Mouse (Mus musculus): ENCODE data around the gene Acoxl. TPM values are rescaled to one million over a fixed set of nuclear protein-coding genes. Genes with fewer than 3 reads are reported as not detected.

Gene Acoxl
- polyA plus RNA-seq, 1 experiment from 2014 or later: 0.14 TPM

GRCm38 (mm10) chr2:128138924-128139323 is 300.2 kb downstream of the Acoxl start:
- Histone ChIP-seq H3K36me3 (ENCODE audit: control insufficient read depth, insufficient read depth, low read length) (no peaks in the 10 kb centered on the region), H3K4me1 (replicated peaks; ENCODE audit: control insufficient read depth, insufficient read depth, low read length) (no peaks in the 10 kb centered on the region; the same call in 1 of the 2 replicates), H3K27ac (ENCODE audit: low read depth, low read length) (no peak overlapping the region), H3K9me3 (ENCODE audit: control insufficient read depth, low read length) (no peaks in the 10 kb centered on the region), H3K4me3 (ENCODE audit: low read depth, low read length) (no peak overlapping the region), H3K9ac (ENCODE audit: low read depth, low read length) (no peak overlapping the region), H3K27me3 (ENCODE audit: control insufficient read depth, insufficient read depth, low read length) (no peaks in the 10 kb centered on the region), H3K4me2 (replicated peaks; ENCODE audit: low read depth, low read length) (no peak overlapping the region)
- DNase-seq (ENCODE audit: low spot score) (no peak), ATAC-seq (ENCODE audit: low FRiP score) (0 out of 2 replicates have a peak, but pooled peaks have one; percentile 43)
- WGBS: 70% methylated on average over 8 of the region's 8 CpGs

DNA sequence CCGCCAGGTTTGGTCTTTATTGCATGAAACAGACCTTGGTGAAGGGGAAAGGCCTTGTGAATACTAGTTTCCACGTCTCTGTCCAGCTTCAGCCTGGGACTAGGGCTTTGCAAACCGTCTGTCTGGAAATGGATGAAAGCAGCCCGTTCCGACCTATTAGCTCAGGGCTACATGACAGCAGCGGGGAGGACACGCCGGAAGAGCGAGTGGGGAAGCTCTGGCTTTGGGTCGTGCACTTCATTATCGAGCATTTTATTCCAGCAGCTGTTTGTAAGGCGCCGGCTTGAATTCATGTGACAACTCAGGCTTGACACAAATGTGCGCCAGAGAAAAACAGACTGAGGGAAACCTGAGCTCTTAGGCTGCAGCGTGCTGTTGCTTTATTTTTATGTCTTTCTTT is 301.1 kb downstream of the Acoxl start:
- ATAC-seq (ENCODE audit: low FRiP score): no peak
- WGBS: 69% methylated on average over 15 of the region's 15 CpGs
- no peaks in the 10 kb centered on the region; the same call in 1 of the 2 replicates for H3K4me1 ChIP-seq (replicated peaks; ENCODE audit: control insufficient read depth, insufficient read depth, low read length)
- no peak overlapping the region for H3K4me3 ChIP-seq (ENCODE audit: low read depth, low read length)
- H3K9me3 ChIP-seq (ENCODE audit: control insufficient read depth, low read length): no peaks in the 10 kb centered on the region
- peak overlapping the region; percentile 47; the same call in 1 of the 2 replicates for H3K27ac ChIP-seq (ENCODE audit: low read depth, low read length)
- no peak overlapping the region for H3K4me2 ChIP-seq (replicated peaks; ENCODE audit: low read depth, low read length)
- DNase-seq (ENCODE audit: low spot score): no peak
- 0 out of 2 replicates have a peak overlapping the region, but pooled peaks have one; percentile 42 for H3K9ac ChIP-seq (ENCODE audit: low read depth, low read length)
- no peaks in the 10 kb centered on the region for H3K36me3 ChIP-seq (ENCODE audit: control insufficient read depth, insufficient read depth, low read length)
- H3K27me3 ChIP-seq (ENCODE audit: control insufficient read depth, insufficient read depth, low read length): no peaks in the 10 kb centered on the region

DNA sequence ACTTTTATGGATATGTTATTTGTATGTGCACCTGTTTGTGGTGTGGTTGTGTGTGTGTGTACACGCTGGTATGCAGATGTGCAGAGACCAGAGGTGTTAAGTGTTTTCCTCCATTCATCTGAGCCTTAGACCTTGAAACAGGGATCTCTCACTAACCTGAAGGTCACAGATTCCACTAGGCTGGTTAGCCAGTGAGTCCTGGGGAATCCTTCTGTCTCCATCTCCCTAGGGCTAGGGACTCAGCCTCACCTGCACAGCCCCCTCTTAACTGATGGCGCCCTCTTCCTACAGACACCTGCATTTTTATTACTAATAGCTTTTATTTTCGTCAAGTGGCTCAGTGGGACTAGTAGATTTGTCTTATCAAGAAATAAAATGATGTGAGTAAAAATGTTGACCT is 301.5 kb downstream of the Acoxl start:
- DNase-seq (ENCODE audit: low spot score) (no peak), ATAC-seq (ENCODE audit: low FRiP score) (no peak)
- H3K9ac ChIP-seq (ENCODE audit: low read depth, low read length): no peak overlapping the region; the same call in 1 of the 2 replicates
- no peak overlapping the region for H3K4me3 ChIP-seq (ENCODE audit: low read depth, low read length)
- H3K4me1 ChIP-seq (replicated peaks; ENCODE audit: control insufficient read depth, insufficient read depth, low read length): no peaks in the 10 kb centered on the region; the same call in 1 of the 2 replicates
- H3K9me3 ChIP-seq (ENCODE audit: control insufficient read depth, low read length): no peaks in the 10 kb centered on the region
- 92% methylated on average over 3 of the region's 3 CpGs for WGBS
- no peak overlapping the region for H3K4me2 ChIP-seq (replicated peaks; ENCODE audit: low read depth, low read length)
- peak overlapping the region; percentile 47; the same call in 1 of the 2 replicates for H3K27ac ChIP-seq (ENCODE audit: low read depth, low read length)
- H3K36me3 ChIP-seq (ENCODE audit: control insufficient read depth, insufficient read depth, low read length): no peaks in the 10 kb centered on the region
- H3K27me3 ChIP-seq (ENCODE audit: control insufficient read depth, insufficient read depth, low read length): no peaks in the 10 kb centered on the region

DNA sequence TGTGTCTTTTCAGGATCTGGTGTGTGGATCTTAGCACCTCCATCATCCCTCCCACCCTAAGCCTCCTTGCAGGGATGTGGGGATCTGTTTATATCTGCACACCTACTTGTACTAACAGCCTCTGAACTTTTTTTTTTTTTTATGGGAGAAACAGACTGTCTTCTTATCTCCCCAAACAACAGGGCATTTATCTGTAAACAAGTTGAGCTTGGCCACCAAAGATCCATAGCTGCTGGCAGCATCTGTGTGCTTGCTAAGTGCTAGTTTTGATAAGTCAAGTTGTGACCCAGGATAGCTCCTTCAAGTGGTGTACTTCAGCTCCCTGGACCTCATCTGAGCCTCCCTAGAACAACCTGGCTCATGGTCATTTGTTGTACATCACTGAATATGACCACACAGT is 305.3 kb downstream of the Acoxl start:
- H3K4me1 ChIP-seq (replicated peaks; ENCODE audit: control insufficient read depth, insufficient read depth, low read length): no peaks in the 10 kb centered on the region; the same call in 1 of the 2 replicates
- H3K9ac ChIP-seq (ENCODE audit: low read depth, low read length): no peak overlapping the region
- 0 out of 2 replicates have a peak, but pooled peaks cover 3% of the 10 kb centered on the region for H3K36me3 ChIP-seq (ENCODE audit: control insufficient read depth, insufficient read depth, low read length)
- ATAC-seq (ENCODE audit: low FRiP score) (no peak), DNase-seq (ENCODE audit: low spot score) (no peak)
- no peak overlapping the region for H3K4me2 ChIP-seq (replicated peaks; ENCODE audit: low read depth, low read length)
- H3K9me3 ChIP-seq (ENCODE audit: control insufficient read depth, low read length): no peaks in the 10 kb centered on the region
- H3K4me3 ChIP-seq (ENCODE audit: low read depth, low read length): no peak overlapping the region
- H3K27ac ChIP-seq (ENCODE audit: low read depth, low read length): no peak overlapping the region
- H3K27me3 ChIP-seq (ENCODE audit: control insufficient read depth, insufficient read depth, low read length): no peaks in the 10 kb centered on the region

DNA sequence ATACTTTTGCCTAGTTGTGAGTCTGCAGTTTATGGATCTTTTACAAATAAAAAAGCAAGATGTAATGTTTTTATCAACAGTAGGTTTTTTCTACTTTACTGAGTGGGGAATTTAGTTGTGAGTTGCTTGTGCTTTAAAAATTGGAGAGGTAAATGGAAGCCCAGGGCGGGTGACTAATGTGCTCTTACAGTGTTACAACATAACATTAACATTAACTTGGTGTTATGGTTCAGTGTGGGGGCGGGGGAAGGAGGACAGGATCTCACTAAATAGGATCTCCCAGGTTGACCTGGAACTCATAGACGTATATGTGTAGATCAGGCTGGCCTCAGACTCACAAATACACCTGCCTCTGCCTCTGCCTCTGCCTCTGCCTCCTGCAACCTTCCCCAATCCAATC is 306.8 kb downstream of the Acoxl start:
- WGBS: 93% methylated on average over 3 of the region's 3 CpGs
- Histone ChIP-seq H3K9ac (ENCODE audit: low read depth, low read length) (no peak overlapping the region), H3K4me1 (replicated peaks; ENCODE audit: control insufficient read depth, insufficient read depth, low read length) (no peaks in the 10 kb centered on the region), H3K4me3 (ENCODE audit: low read depth, low read length) (no peak overlapping the region), H3K36me3 (ENCODE audit: control insufficient read depth, insufficient read depth, low read length) (0 out of 2 replicates have a peak, but pooled peaks cover 3% of the 10 kb centered on the region), H3K27ac (ENCODE audit: low read depth, low read length) (no peak overlapping the region), H3K9me3 (ENCODE audit: control insufficient read depth, low read length) (no peaks in the 10 kb centered on the region), H3K4me2 (replicated peaks; ENCODE audit: low read depth, low read length) (no peak overlapping the region), H3K27me3 (ENCODE audit: control insufficient read depth, insufficient read depth, low read length) (no peaks in the 10 kb centered on the region)
- ATAC-seq (ENCODE audit: low FRiP score) (no peak), DNase-seq (ENCODE audit: low spot score) (no peak)

GRCm38 (mm10) chr2:128149596-128149995 is 310.9 kb downstream of the Acoxl start:
- ATAC-seq (ENCODE audit: low FRiP score): no peak
- H3K4me3 ChIP-seq (ENCODE audit: low read depth, low read length): no peak overlapping the region
- no peak for DNase-seq (ENCODE audit: low spot score)
- H3K27ac ChIP-seq (ENCODE audit: low read depth, low read length): no peak overlapping the region
- no peaks in the 10 kb centered on the region for H3K4me1 ChIP-seq (replicated peaks; ENCODE audit: control insufficient read depth, insufficient read depth, low read length)
- H3K36me3 ChIP-seq (ENCODE audit: control insufficient read depth, insufficient read depth, low read length): 0 out of 2 replicates have a peak, but pooled peaks cover 3% of the 10 kb centered on the region
- no peaks in the 10 kb centered on the region for H3K27me3 ChIP-seq (ENCODE audit: control insufficient read depth, insufficient read depth, low read length)
- no peaks in the 10 kb centered on the region for H3K9me3 ChIP-seq (ENCODE audit: control insufficient read depth, low read length)
- H3K4me2 ChIP-seq (replicated peaks; ENCODE audit: low read depth, low read length): no peak overlapping the region
- WGBS: 81% methylated on average over 5 of the region's 5 CpGs
- no peak overlapping the region for H3K9ac ChIP-seq (ENCODE audit: low read depth, low read length)

GRCm38 (mm10) chr2:128152211-128152610 is 313.5 kb downstream of the Acoxl start:
- WGBS: 92% methylated on average over 9 of the region's 9 CpGs
- no peak for ATAC-seq (ENCODE audit: low FRiP score)
- Histone ChIP-seq H3K36me3 (ENCODE audit: control insufficient read depth, insufficient read depth, low read length) (0 out of 2 replicates have a peak, but pooled peaks cover 3% of the 10 kb centered on the region), H3K4me3 (ENCODE audit: low read depth, low read length) (no peak overlapping the region), H3K4me2 (replicated peaks; ENCODE audit: low read depth, low read length) (no peak overlapping the region), H3K9ac (ENCODE audit: low read depth, low read length) (no peak overlapping the region), H3K27ac (ENCODE audit: low read depth, low read length) (no peak overlapping the region), H3K9me3 (ENCODE audit: control insufficient read depth, low read length) (no peaks in the 10 kb centered on the region), H3K4me1 (replicated peaks; ENCODE audit: control insufficient read depth, insufficient read depth, low read length) (no peaks in the 10 kb centered on the region), H3K27me3 (ENCODE audit: control insufficient read depth, insufficient read depth, low read length) (no peaks in the 10 kb centered on the region)
- no peak for DNase-seq (ENCODE audit: low spot score)

- 90% methylated on average over 16 of the region's 16 CpGs for WGBS
- Histone ChIP-seq H3K4me1 (replicated peaks; ENCODE audit: control insufficient read depth, insufficient read depth, low read length) (no peaks in the 10 kb centered on the region), H3K9ac (ENCODE audit: low read depth, low read length) (no peak overlapping the region), H3K9me3 (ENCODE audit: control insufficient read depth, low read length) (no peaks in the 10 kb centered on the region), H3K36me3 (ENCODE audit: control insufficient read depth, insufficient read depth, low read length) (no peaks in the 10 kb centered on the region), H3K27me3 (ENCODE audit: control insufficient read depth, insufficient read depth, low read length) (no peaks in the 10 kb centered on the region), H3K27ac (ENCODE audit: low read depth, low read length) (no peak overlapping the region), H3K4me3 (ENCODE audit: low read depth, low read length) (no peak overlapping the region), H3K4me2 (replicated peaks; ENCODE audit: low read depth, low read length) (no peak overlapping the region)
- no peak for ATAC-seq (ENCODE audit: low FRiP score)
- DNase-seq (ENCODE audit: low spot score): no peak
Measured at GRCm38 (mm10) chr2:128152845-128153550, 314.3 kb downstream of the Acoxl start.

DNA sequence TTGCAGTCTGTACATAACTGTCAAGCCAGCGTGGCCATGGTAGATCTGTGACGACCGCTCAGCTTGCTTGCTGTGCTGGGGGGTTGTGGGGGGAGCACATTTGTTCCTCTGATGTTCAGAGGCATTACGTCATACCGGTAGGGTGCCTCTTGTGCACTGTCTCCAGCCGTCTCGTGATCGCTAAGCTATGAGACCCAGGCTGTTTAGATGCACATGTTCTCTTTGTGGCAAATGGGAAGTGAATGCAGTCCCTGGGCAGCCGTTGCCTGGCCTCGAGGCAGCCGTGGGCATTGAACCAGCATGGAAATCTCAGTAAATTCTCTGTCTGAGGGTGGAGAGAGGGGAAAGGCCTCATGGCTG is 314.9 kb downstream of the Acoxl start:
- no peak overlapping the region for H3K4me2 ChIP-seq (replicated peaks; ENCODE audit: low read depth, low read length)
- no peak overlapping the region for H3K27ac ChIP-seq (ENCODE audit: low read depth, low read length)
- H3K27me3 ChIP-seq (ENCODE audit: control insufficient read depth, insufficient read depth, low read length): no peaks in the 10 kb centered on the region
- H3K9ac ChIP-seq (ENCODE audit: low read depth, low read length): no peak overlapping the region
- H3K36me3 ChIP-seq (ENCODE audit: control insufficient read depth, insufficient read depth, low read length): no peaks in the 10 kb centered on the region
- H3K9me3 ChIP-seq (ENCODE audit: control insufficient read depth, low read length): no peaks in the 10 kb centered on the region
- no peaks in the 10 kb centered on the region for H3K4me1 ChIP-seq (replicated peaks; ENCODE audit: control insufficient read depth, insufficient read depth, low read length)
- H3K4me3 ChIP-seq (ENCODE audit: low read depth, low read length): no peak overlapping the region
- 63% methylated on average over 11 of the region's 11 CpGs for WGBS
- ATAC-seq (ENCODE audit: low FRiP score) (no peak), DNase-seq (ENCODE audit: low spot score) (no peak)

Data from hindbrain, embryonic 11.5 days (tissue).